Mouse (Mus musculus): Measurements from ENCODE around the gene Parp8. TPM values are rescaled to one million over a fixed set of nuclear protein-coding genes. Genes with fewer than 3 reads are reported as not detected.

Parp8 gene
- polyA plus RNA-seq, 1 experiment from 2014 or later = 15.5 TPM

- H3K4me2 ChIP-seq (ENCODE audit: low read depth, low read length) = no peak overlapping the region
- WGBS = 75% methylated on average over 15 of the region's 15 CpGs
- H3K9ac ChIP-seq (ENCODE audit: low read length) = no peak overlapping the region
- H3K27me3 ChIP-seq (ENCODE audit: control insufficient read depth, insufficient read depth, low read length) = no peaks in the 10 kb centered on the region
- no peak overlapping the region for H3K27ac ChIP-seq (ENCODE audit: low read length)
- no peaks in the 10 kb centered on the region for H3K9me3 ChIP-seq (replicated peaks; ENCODE audit: control insufficient read depth, low read length)
- H3K4me1 ChIP-seq (ENCODE audit: control insufficient read depth, insufficient read depth, low read length) = no peaks in the 10 kb centered on the region
- H3K36me3 ChIP-seq (ENCODE audit: control insufficient read depth, insufficient read depth, low read length) = no peaks in the 10 kb centered on the region
- ATAC-seq (ENCODE audit: insufficient read depth, low FRiP score) = no peak
- H3K4me3 ChIP-seq (replicated peaks; ENCODE audit: low read length) = no peak overlapping the region
These were observed 62.6 kb downstream of the Parp8 start for GRCm38 (mm10) chr13:116962480-116963462.

- no peak for ATAC-seq (ENCODE audit: insufficient read depth, low FRiP score)
- H3K27me3 ChIP-seq (ENCODE audit: control insufficient read depth, insufficient read depth, low read length) = no peaks in the 10 kb centered on the region
- no peak overlapping the region for H3K27ac ChIP-seq (ENCODE audit: low read length)
- H3K4me3 ChIP-seq (replicated peaks; ENCODE audit: low read length) = no peak overlapping the region
- no peak overlapping the region for H3K9ac ChIP-seq (ENCODE audit: low read length)
- 78% methylated on average over 7 of the region's 7 CpGs for WGBS
- no peak overlapping the region for H3K4me2 ChIP-seq (ENCODE audit: low read depth, low read length)
- no peaks in the 10 kb centered on the region for H3K9me3 ChIP-seq (replicated peaks; ENCODE audit: control insufficient read depth, low read length)
- H3K36me3 ChIP-seq (ENCODE audit: control insufficient read depth, insufficient read depth, low read length) = no peaks in the 10 kb centered on the region
- H3K4me1 ChIP-seq (ENCODE audit: control insufficient read depth, insufficient read depth, low read length) = no peaks in the 10 kb centered on the region
These were observed 66.4 kb downstream of the Parp8 start for GRCm38 (mm10) chr13:116958776-116959589.

GRCm38 (mm10) chr13:116957577-116957976 lies 67.8 kb downstream of the Parp8 start:
- H3K4me1 ChIP-seq (ENCODE audit: control insufficient read depth, insufficient read depth, low read length) = no peaks in the 10 kb centered on the region
- WGBS = 61% methylated on average over 3 of the region's 3 CpGs
- H3K9me3 ChIP-seq (replicated peaks; ENCODE audit: control insufficient read depth, low read length) = no peaks in the 10 kb centered on the region
- H3K4me3 ChIP-seq (replicated peaks; ENCODE audit: low read length) = no peak overlapping the region
- ATAC-seq (ENCODE audit: insufficient read depth, low FRiP score) = no peak
- no peak overlapping the region for H3K27ac ChIP-seq (ENCODE audit: low read length)
- H3K27me3 ChIP-seq (ENCODE audit: control insufficient read depth, insufficient read depth, low read length) = no peaks in the 10 kb centered on the region
- H3K36me3 ChIP-seq (ENCODE audit: control insufficient read depth, insufficient read depth, low read length) = no peaks in the 10 kb centered on the region
- no peak overlapping the region for H3K4me2 ChIP-seq (ENCODE audit: low read depth, low read length)
- no peak overlapping the region for H3K9ac ChIP-seq (ENCODE audit: low read length)

GRCm38 (mm10) chr13:116951336-116951735 lies 74.0 kb downstream of the Parp8 start:
- 90% methylated on average over 3 of the region's 3 CpGs for WGBS
- Histone ChIP-seq H3K36me3 (ENCODE audit: control insufficient read depth, insufficient read depth, low read length) (no peaks in the 10 kb centered on the region), H3K27ac (ENCODE audit: low read length) (no peak overlapping the region), H3K4me3 (replicated peaks; ENCODE audit: low read length) (no peak overlapping the region), H3K4me1 (ENCODE audit: control insufficient read depth, insufficient read depth, low read length) (0 out of 2 replicates have a peak, but pooled peaks cover 3% of the 10 kb centered on the region), H3K9me3 (replicated peaks; ENCODE audit: control insufficient read depth, low read length) (no peaks in the 10 kb centered on the region), H3K4me2 (ENCODE audit: low read depth, low read length) (no peak overlapping the region), H3K9ac (ENCODE audit: low read length) (no peak overlapping the region), H3K27me3 (ENCODE audit: control insufficient read depth, insufficient read depth, low read length) (no peaks in the 10 kb centered on the region)
- no peak for ATAC-seq (ENCODE audit: insufficient read depth, low FRiP score)

- no peaks in the 10 kb centered on the region for H3K27me3 ChIP-seq (ENCODE audit: control insufficient read depth, insufficient read depth, low read length)
- ATAC-seq (ENCODE audit: insufficient read depth, low FRiP score) = no peak
- H3K27ac ChIP-seq (ENCODE audit: low read length) = no peak overlapping the region
- no peak overlapping the region for H3K4me2 ChIP-seq (ENCODE audit: low read depth, low read length)
- WGBS = 75% methylated on average over 4 of the region's 4 CpGs
- no peak overlapping the region for H3K9ac ChIP-seq (ENCODE audit: low read length)
- 0 out of 2 replicates have a peak, but pooled peaks cover 3% of the 10 kb centered on the region for H3K4me1 ChIP-seq (ENCODE audit: control insufficient read depth, insufficient read depth, low read length)
- H3K9me3 ChIP-seq (replicated peaks; ENCODE audit: control insufficient read depth, low read length) = no peaks in the 10 kb centered on the region
- H3K4me3 ChIP-seq (replicated peaks; ENCODE audit: low read length) = no peak overlapping the region
- no peaks in the 10 kb centered on the region for H3K36me3 ChIP-seq (ENCODE audit: control insufficient read depth, insufficient read depth, low read length)
These were observed 75.8 kb downstream of the Parp8 start for GRCm38 (mm10) chr13:116949527-116949926.

GRCm38 (mm10) chr13:116949056-116949455 lies 76.3 kb downstream of the Parp8 start:
- no peak for ATAC-seq (ENCODE audit: insufficient read depth, low FRiP score)
- 87% methylated on average over 6 of the region's 6 CpGs for WGBS
- H3K4me2 ChIP-seq (ENCODE audit: low read depth, low read length) = no peak overlapping the region
- no peaks in the 10 kb centered on the region for H3K36me3 ChIP-seq (ENCODE audit: control insufficient read depth, insufficient read depth, low read length)
- H3K27ac ChIP-seq (ENCODE audit: low read length) = no peak overlapping the region
- H3K9ac ChIP-seq (ENCODE audit: low read length) = no peak overlapping the region
- 0 out of 2 replicates have a peak, but pooled peaks cover 3% of the 10 kb centered on the region for H3K4me1 ChIP-seq (ENCODE audit: control insufficient read depth, insufficient read depth, low read length)
- no peak overlapping the region for H3K4me3 ChIP-seq (replicated peaks; ENCODE audit: low read length)
- H3K9me3 ChIP-seq (replicated peaks; ENCODE audit: control insufficient read depth, low read length) = no peaks in the 10 kb centered on the region
- H3K27me3 ChIP-seq (ENCODE audit: control insufficient read depth, insufficient read depth, low read length) = no peaks in the 10 kb centered on the region

- WGBS = 49% methylated on average over 5 of the region's 5 CpGs
- no peak for ATAC-seq (ENCODE audit: insufficient read depth, low FRiP score)
These were observed 77.1 kb downstream of the Parp8 start for GRCm38 (mm10) chr13:116948299-116948659.

GRCm38 (mm10) chr13:116947611-116948298 lies 77.6 kb downstream of the Parp8 start:
- H3K36me3 ChIP-seq (ENCODE audit: control insufficient read depth, insufficient read depth, low read length) = no peaks in the 10 kb centered on the region
- no peak overlapping the region for H3K4me2 ChIP-seq (ENCODE audit: low read depth, low read length)
- no peaks in the 10 kb centered on the region for H3K27me3 ChIP-seq (ENCODE audit: control insufficient read depth, insufficient read depth, low read length)
- 0 out of 2 replicates have a peak, but pooled peaks cover 3% of the 10 kb centered on the region for H3K4me1 ChIP-seq (ENCODE audit: control insufficient read depth, insufficient read depth, low read length)
- no peaks in the 10 kb centered on the region for H3K9me3 ChIP-seq (replicated peaks; ENCODE audit: control insufficient read depth, low read length)
- H3K9ac ChIP-seq (ENCODE audit: low read length) = no peak overlapping the region
- no peak overlapping the region for H3K27ac ChIP-seq (ENCODE audit: low read length)
- no peak overlapping the region for H3K4me3 ChIP-seq (replicated peaks; ENCODE audit: low read length)
- 62% methylated on average over 9 of the region's 9 CpGs for WGBS
- ATAC-seq (ENCODE audit: insufficient read depth, low FRiP score) = no peak

More at GRCm38 (mm10) chr13:116948299-116948659, 77.1 kb downstream of the Parp8 start:
- Histone ChIP-seq H3K36me3 (ENCODE audit: control insufficient read depth, insufficient read depth, low read length) (no peaks in the 10 kb centered on the region), H3K4me3 (replicated peaks; ENCODE audit: low read length) (no peak overlapping the region), H3K4me2 (ENCODE audit: low read depth, low read length) (no peak overlapping the region), H3K4me1 (ENCODE audit: control insufficient read depth, insufficient read depth, low read length) (0 out of 2 replicates have a peak, but pooled peaks cover 3% of the 10 kb centered on the region), H3K27ac (ENCODE audit: low read length) (no peak overlapping the region), H3K9me3 (replicated peaks; ENCODE audit: control insufficient read depth, low read length) (no peaks in the 10 kb centered on the region), H3K9ac (ENCODE audit: low read length) (no peak overlapping the region), H3K27me3 (ENCODE audit: control insufficient read depth, insufficient read depth, low read length) (no peaks in the 10 kb centered on the region)

Measured in stomach, embryonic 16.5 days (tissue).